Mouse (Mus musculus) forebrain, postnatal 0 days (tissue): ENCODE data around the gene Tspan11. TPM values are rescaled to one million over a fixed set of nuclear protein-coding genes. Genes with fewer than 3 reads are reported as not detected.

Experiments used
- ATAC-seq: fragments of 200-750 bp; cut with Nextera tagmentation; 2 replicates; pipeline ENCODE4 v1.8.0; 2017; ENCODE audit warnings: mild to moderate bottlenecking, moderate library complexity
- DNase-seq: peaks from one replicate; pipeline ENCODE4 v3.0.0-alpha.2; 2015
- H3K27ac ChIP-seq: fragments of 300-500 bp; sonication (generic); 2 replicates; pipeline ENCODE4 v1.5.1; 2014; ENCODE audit warnings: low read depth, mild to moderate bottlenecking, antibody characterized with exemption, low read length, moderate library complexity, mixed read lengths
- H3K27me3 ChIP-seq: fragments of 300-500 bp; sonication (generic); 2 replicates; pipeline ENCODE4 v1.6.1; 2014; ENCODE audit warnings: mild to moderate bottlenecking, low read length, mixed read lengths; ENCODE audit not compliant: insufficient read depth
- H3K36me3 ChIP-seq: fragments of 300-500 bp; sonication (generic); 2 replicates; pipeline ENCODE4 v1.6.1; 2014; ENCODE audit warnings: mild to moderate bottlenecking, moderate library complexity; ENCODE audit not compliant: insufficient read depth
- H3K4me1 ChIP-seq: fragments of 300-500 bp; sonication (generic); 2 replicates; pipeline ENCODE4 v1.6.1; 2014; ENCODE audit warnings: antibody characterized with exemption; ENCODE audit not compliant: insufficient read depth
- H3K4me2 ChIP-seq: fragments of 300-500 bp; sonication (generic); 2 replicates; pipeline ENCODE4 v1.6.1; 2014; ENCODE audit warnings: low read depth, mild to moderate bottlenecking, moderate library complexity
- H3K4me3 ChIP-seq: fragments of 300-500 bp; sonication (generic); 2 replicates; pipeline ENCODE4 v1.5.1; 2014; ENCODE audit warnings: low read depth, low read length, mixed read lengths
- H3K9ac ChIP-seq: fragments of 300-500 bp; sonication (generic); 2 replicates; pipeline ENCODE4 v1.6.1; 2014; ENCODE audit warnings: mild to moderate bottlenecking
- H3K9me3 ChIP-seq: fragments of 300-500 bp; sonication (generic); 2 replicates; pipeline ENCODE4 v1.6.1; 2016; ENCODE audit warnings: low read length
- CTCF ChIP-seq: sonication (generic); IDR thresholded peaks from 2 replicates; pipeline ENCODE4 v1.5.1; 2016; ENCODE audit warnings: antibody characterized with exemption, control low read depth, low read depth
- WGBS: fragments of 180-500 bp; shearing (Covaris S2); extraction: QIAGEN DNeasy Blood & Tissue Kit; methylation state at CpG from one replicate; pipeline ENCODE4 v1.1.7; 2014; 5-methylcytosine and 5-hydroxymethylcytosine counted together
- polyA plus RNA-seq: library from polyadenylated mRNA; unstranded; fragments of >200 nt; fragmentation: Nextera tagmentation; extraction: Ambion mirVana; gene quantifications from 2 replicates; pipeline ENCODE4 v1.2.1, GENCODE M21; 2015
- total RNA-seq: library from RNA; depleted of rRNA; stranded (reverse); fragments of >200 nt; gene quantifications from 2 replicates; pipeline ENCODE4 v1.2.3, GENCODE M21; 2014

Gene Tspan11
- total and polyA plus RNA-seq, 2 experiments from 2014 or later, result 6.4 to 6.8 TPM

GRCm38 (mm10) chr6:127916993-127917392 is 29.6 kb downstream of the Tspan11 start:
- no peaks in the 10 kb centered on the region for H3K36me3 ChIP-seq
- no peaks in the 10 kb centered on the region for H3K4me1 ChIP-seq
- H3K9ac ChIP-seq, result no peak overlapping the region
- H3K4me2 ChIP-seq, result no peak overlapping the region
- DNase-seq (no peak), ATAC-seq (0 out of 2 replicates have a peak, but pooled peaks have one; percentile 49)
- no peak for TF ChIP-seq CTCF
- WGBS, result 66% methylated on average over 3 of the region's 3 CpGs
- H3K27me3 ChIP-seq, result no peaks in the 10 kb centered on the region
- no peak overlapping the region for H3K27ac ChIP-seq
- H3K9me3 ChIP-seq, result no peaks in the 10 kb centered on the region
- H3K4me3 ChIP-seq, result no peak overlapping the region

- no peak overlapping the region for H3K4me2 ChIP-seq
- no peaks in the 10 kb centered on the region for H3K27me3 ChIP-seq
- H3K4me3 ChIP-seq, result no peak overlapping the region
- H3K9me3 ChIP-seq, result no peaks in the 10 kb centered on the region
- ATAC-seq (peak; percentile 52; the same call in 1 of the 2 replicates), DNase-seq (peak; percentile 17)
- H3K4me1 ChIP-seq, result no peaks in the 10 kb centered on the region
- no peak overlapping the region for H3K27ac ChIP-seq
- WGBS, result 76% methylated on average over 4 of the region's 4 CpGs
- no peak overlapping the region for H3K9ac ChIP-seq
- peak; percentile 45 for TF ChIP-seq CTCF
- no peaks in the 10 kb centered on the region for H3K36me3 ChIP-seq
Observed at GRCm38 (mm10) chr6:127917712-127918111, 30.3 kb downstream of the Tspan11 start.

- H3K36me3 ChIP-seq, result no peaks in the 10 kb centered on the region
Observed at GRCm38 (mm10) chr6:127919491-127919890, 32.1 kb downstream of the Tspan11 start.

GRCm38 (mm10) chr6:127920652-127921051 is 33.3 kb downstream of the Tspan11 start:
- no peaks in the 10 kb centered on the region for H3K27me3 ChIP-seq
- H3K4me1 ChIP-seq, result no peaks in the 10 kb centered on the region
- ATAC-seq (peak; percentile 60; the same call in 1 of the 2 replicates), DNase-seq (peak; percentile 90)
- no peaks in the 10 kb centered on the region for H3K9me3 ChIP-seq
- H3K9ac ChIP-seq, result no peak overlapping the region
- no peak overlapping the region for H3K4me2 ChIP-seq
- H3K36me3 ChIP-seq, result no peaks in the 10 kb centered on the region
- WGBS, result 5% methylated on average over 8 of the region's 8 CpGs
- TF ChIP-seq CTCF, result peak; percentile 89
- H3K27ac ChIP-seq, result no peak overlapping the region
- H3K4me3 ChIP-seq, result no peak overlapping the region

More at GRCm38 (mm10) chr6:127919491-127919890, 32.1 kb downstream of the Tspan11 start:
- no peak overlapping the region for H3K4me3 ChIP-seq
- no peak overlapping the region for H3K9ac ChIP-seq
- no peaks in the 10 kb centered on the region for H3K27me3 ChIP-seq
- H3K4me1 ChIP-seq, result no peaks in the 10 kb centered on the region
- WGBS, result 93% methylated on average over 6 of the region's 6 CpGs
- H3K27ac ChIP-seq, result no peak overlapping the region
- H3K4me2 ChIP-seq, result no peak overlapping the region
- H3K9me3 ChIP-seq, result no peaks in the 10 kb centered on the region
- ATAC-seq (no peak), DNase-seq (no peak)
- no peak for TF ChIP-seq CTCF

- no peak overlapping the region for H3K4me3 ChIP-seq
- no peaks in the 10 kb centered on the region for H3K36me3 ChIP-seq
- no peak overlapping the region for H3K4me2 ChIP-seq
- H3K9ac ChIP-seq, result no peak overlapping the region
- H3K27me3 ChIP-seq, result no peaks in the 10 kb centered on the region
- no peaks in the 10 kb centered on the region for H3K9me3 ChIP-seq
- no peak for DNase-seq
- ATAC-seq, result no peak
- WGBS, result 53% methylated on average over 9 of the region's 9 CpGs
- no peaks in the 10 kb centered on the region for H3K4me1 ChIP-seq
- no peak for TF ChIP-seq CTCF
- no peak overlapping the region for H3K27ac ChIP-seq
Observed at GRCm38 (mm10) chr6:127921996-127922395, 34.6 kb downstream of the Tspan11 start.

DNA sequence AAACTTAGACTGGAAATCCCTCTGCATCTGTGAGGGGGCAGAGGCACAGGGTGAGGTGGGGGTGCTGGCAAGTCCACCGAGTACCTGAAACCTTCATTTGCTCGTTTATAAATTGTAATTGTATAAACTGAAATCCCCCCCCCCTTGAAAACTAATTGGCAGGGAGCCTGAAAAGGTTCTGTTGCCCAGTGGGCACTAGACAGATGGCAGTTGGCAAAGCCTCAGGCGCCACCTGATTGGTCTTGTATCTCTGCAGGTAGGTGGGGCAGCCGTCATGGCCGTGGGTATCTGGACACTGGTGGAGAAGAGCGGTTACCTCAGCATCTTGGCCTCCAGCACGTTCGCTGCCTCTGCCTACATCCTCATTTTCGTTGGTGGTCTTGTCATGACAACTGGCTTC is 35.9 kb downstream of the Tspan11 start:
- 74% methylated on average over 9 of the region's 9 CpGs for WGBS
- ATAC-seq, result no peak
- no peak overlapping the region for H3K4me2 ChIP-seq

DNA sequence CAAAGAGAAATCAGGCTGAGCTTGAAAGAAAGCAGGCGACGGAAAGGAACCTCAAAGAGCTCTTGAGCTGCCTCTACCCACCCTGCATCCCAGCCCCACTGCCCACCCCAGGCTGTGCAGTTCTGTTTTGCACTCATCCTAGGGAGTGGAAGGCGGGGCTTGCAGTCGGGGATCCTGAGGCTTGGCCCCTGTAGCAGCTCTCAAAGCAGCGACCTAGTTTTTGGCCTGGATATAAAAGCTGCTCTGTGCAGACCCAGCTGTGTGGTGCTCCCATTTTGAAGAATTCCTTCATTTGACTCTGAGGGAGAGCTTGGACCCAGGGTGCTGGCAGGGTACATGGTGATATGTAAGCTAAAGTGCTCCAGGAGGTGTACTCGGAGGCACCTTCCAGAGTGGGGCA is 37.4 kb downstream of the Tspan11 start:
- no peaks in the 10 kb centered on the region for H3K27me3 ChIP-seq
- H3K4me2 ChIP-seq, result no peak overlapping the region
- DNase-seq (no peak), ATAC-seq (no peak)
- 67% methylated on average over 6 of the region's 6 CpGs for WGBS
- no peaks in the 10 kb centered on the region for H3K36me3 ChIP-seq
- H3K27ac ChIP-seq, result no peak overlapping the region
- H3K9ac ChIP-seq, result no peak overlapping the region
- no peak for TF ChIP-seq CTCF
- H3K4me1 ChIP-seq, result no peaks in the 10 kb centered on the region
- no peaks in the 10 kb centered on the region for H3K9me3 ChIP-seq
- H3K4me3 ChIP-seq, result no peak overlapping the region

More for the DNA sequence above, 35.9 kb downstream of the Tspan11 start:
- no peak overlapping the region for H3K4me3 ChIP-seq
- TF ChIP-seq CTCF, result no peak
- no peak for DNase-seq
- no peak overlapping the region for H3K27ac ChIP-seq
- H3K4me1 ChIP-seq, result no peaks in the 10 kb centered on the region
- no peaks in the 10 kb centered on the region for H3K27me3 ChIP-seq
- H3K9me3 ChIP-seq, result no peaks in the 10 kb centered on the region
- no peaks in the 10 kb centered on the region for H3K36me3 ChIP-seq
- no peak overlapping the region for H3K9ac ChIP-seq

- H3K9ac ChIP-seq, result no peak overlapping the region
- H3K9me3 ChIP-seq, result no peaks in the 10 kb centered on the region
- no peak overlapping the region for H3K27ac ChIP-seq
- TF ChIP-seq CTCF, result no peak
- 58% methylated on average over 9 of the region's 9 CpGs for WGBS
- ATAC-seq (peak; percentile 91), DNase-seq (peak; percentile 62)
- no peak overlapping the region for H3K4me2 ChIP-seq
- H3K4me3 ChIP-seq, result no peak overlapping the region
- H3K36me3 ChIP-seq, result no peaks in the 10 kb centered on the region; the same call in 1 of the 2 replicates
- no peaks in the 10 kb centered on the region for H3K4me1 ChIP-seq
- H3K27me3 ChIP-seq, result no peaks in the 10 kb centered on the region
Observed at GRCm38 (mm10) chr6:127925915-127926314, 38.5 kb downstream of the Tspan11 start.
